Mouse (Mus musculus): ENCODE data around the gene Nr1d1.
"Not testable (repeated sequence)": the region's sequence is repeated elsewhere in the genome, so short reads cannot be mapped to it uniquely, and the experiment has no call there.

The Nr1d1 gene

GRCm38 (mm10) chr11:98750351-98751201, 24.6 kb downstream of the Nr1d1 start:
- DNase-seq = peak; percentile 92

GRCm38 (mm10) chr11:98749716-98750115, 25.4 kb downstream of the Nr1d1 start:
- DNase-seq = peak; percentile 70

GRCm38 (mm10) chr11:98748506-98749416, 26.4 kb downstream of the Nr1d1 start:
- DNase-seq = peak; percentile 64

GRCm38 (mm10) chr11:98747804-98748505, 27.2 kb downstream of the Nr1d1 start:
- DNase-seq = peak; percentile 39

- peak; percentile 86 for DNase-seq
These were observed 28.1 kb downstream of the Nr1d1 start for GRCm38 (mm10) chr11:98746855-98747693.

- peak; percentile 41 for DNase-seq
These were observed 28.9 kb downstream of the Nr1d1 start for GRCm38 (mm10) chr11:98745932-98746853.

- peak; percentile 81 for DNase-seq
These were observed 30.6 kb downstream of the Nr1d1 start for GRCm38 (mm10) chr11:98744456-98745019.

- peak; percentile 92 for DNase-seq
These were observed 31.3 kb downstream of the Nr1d1 start for GRCm38 (mm10) chr11:98743655-98744345.

- DNase-seq = peak; percentile 66
These were observed 32.5 kb downstream of the Nr1d1 start for GRCm38 (mm10) chr11:98742397-98743291.

- DNase-seq = peak; percentile 94
These were observed 33.3 kb downstream of the Nr1d1 start for GRCm38 (mm10) chr11:98741622-98742396.

GRCm38 (mm10) chr11:98741051-98741620, 34.0 kb downstream of the Nr1d1 start:
- DNase-seq = no peak

- peak; percentile 83 for DNase-seq
These were observed 34.6 kb downstream of the Nr1d1 start, which contains the start of gene Thra for GRCm38 (mm10) chr11:98740393-98741050. Thra (plus strand) TSS chr11:98740638.

GRCm38 (mm10) chr11:98740026-98740392, 35.1 kb downstream of the Nr1d1 start:
- DNase-seq = peak; percentile 59

GRCm38 (mm10) chr11:98738925-98739324, 36.2 kb downstream of the Nr1d1 start:
- DNase-seq = no peak

GRCm38 (mm10) chr11:98738428-98738911, 36.7 kb downstream of the Nr1d1 start:
- DNase-seq = no peak

GRCm38 (mm10) chr11:98737220-98737619, 37.9 kb downstream of the Nr1d1 start:
- not testable (repeated sequence) for DNase-seq

- DNase-seq = no peak
These were observed 39.0 kb downstream of the Nr1d1 start for GRCm38 (mm10) chr11:98736176-98736575.

Data from kidney, postnatal 10 days (tissue).